Mouse (Mus musculus) spleen, postnatal 10 days (tissue): ENCODE results near the gene Msh5.
"Not testable (repeated sequence)": the region's sequence is repeated elsewhere in the genome, so short reads cannot be mapped to it uniquely, and the experiment has no call there.

Experiments used
- DNase-seq, 2 experiments: peaks; one replicate each; pipeline ENCODE4 v3.0.0; 2021 to 2022; ENCODE audit warnings: low spot score in 2 of 2

Msh5 gene

DNA sequence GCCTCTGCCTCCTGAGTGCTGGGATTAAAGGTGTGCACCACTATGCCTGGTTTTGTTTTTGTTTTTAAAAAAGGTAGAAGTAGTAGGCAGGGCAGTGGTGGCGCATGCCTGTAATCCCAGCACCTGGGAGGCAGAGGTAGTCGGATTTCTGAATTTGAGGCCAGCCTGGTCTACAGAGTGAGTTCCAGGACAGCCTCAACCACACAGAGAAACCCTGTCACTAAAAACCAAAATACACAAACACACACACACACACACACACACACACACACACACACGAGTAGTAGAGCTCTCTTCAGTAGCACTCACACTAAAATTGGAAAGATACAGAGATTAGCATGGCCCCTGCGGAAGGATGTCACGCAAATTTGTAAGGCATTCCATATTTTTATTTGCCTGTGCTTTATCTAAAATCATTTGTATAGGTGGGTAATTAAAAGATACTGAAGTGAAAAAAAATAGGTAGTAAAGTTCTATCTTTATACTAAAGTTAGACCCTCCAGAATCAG lies 2.4 kb upstream of the Msh5 start:
- peak in 1 of 2 experiments; percentile 26 for DNase-seq

DNA sequence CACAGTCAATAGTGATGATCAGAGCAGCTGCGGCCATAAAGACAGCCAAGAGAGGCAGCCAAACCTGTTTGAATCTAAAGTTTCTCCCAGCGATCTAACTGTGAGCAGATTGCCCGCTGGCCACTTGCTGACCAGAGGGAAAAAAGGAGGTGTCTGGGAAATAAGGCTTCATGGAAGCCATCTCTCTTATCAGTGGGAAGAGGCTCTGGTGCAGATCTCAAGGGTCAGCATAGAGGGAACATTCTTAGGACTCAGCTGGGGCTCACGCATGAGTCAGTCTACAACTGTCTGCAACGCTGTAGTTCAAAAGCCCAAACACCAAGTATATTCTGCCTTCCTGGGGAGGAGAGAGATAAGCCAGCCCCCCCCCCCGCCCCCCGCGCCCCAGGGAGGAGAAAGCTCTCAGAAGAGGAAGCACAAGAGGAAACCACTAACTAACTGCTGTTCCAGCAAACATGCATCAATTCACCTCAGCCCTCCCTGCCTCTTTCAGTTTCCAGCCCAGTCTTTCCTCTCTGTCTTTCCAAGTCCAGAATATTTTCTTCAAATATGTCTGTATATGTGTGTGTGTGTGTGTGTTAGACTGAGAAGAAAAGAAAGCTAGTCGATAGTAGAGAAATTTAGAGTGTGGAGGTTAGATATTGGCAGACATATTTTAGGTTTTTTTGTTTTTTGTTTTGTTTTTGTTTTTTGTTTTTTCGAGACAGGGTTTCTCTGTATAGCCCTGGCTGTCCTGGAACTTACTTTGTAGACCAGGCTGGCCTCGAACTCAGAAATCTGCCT lies 1.8 kb upstream of the Msh5 start:
- peak in 1 of 2 experiments; percentile 43 for DNase-seq

DNA sequence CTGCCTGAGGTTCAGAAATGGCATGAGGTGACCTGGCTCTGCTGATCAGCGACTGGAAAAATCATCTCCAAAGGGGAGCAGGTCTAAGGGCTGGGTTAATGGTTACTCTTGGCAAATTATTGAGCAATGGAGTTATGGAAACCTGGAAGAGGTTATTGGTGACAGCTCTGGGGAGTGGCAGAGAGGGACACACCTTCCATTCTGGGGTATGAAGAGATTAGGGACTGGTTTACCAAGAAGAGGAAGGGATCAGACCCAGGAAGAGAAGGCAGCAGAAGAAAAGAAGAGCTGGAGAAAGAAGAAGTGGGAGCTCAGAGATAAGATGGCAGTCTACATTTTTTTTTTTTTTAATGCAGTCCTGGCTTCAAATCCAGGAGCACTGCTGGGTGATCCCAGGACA lies 1.1 kb upstream of the Msh5 start:
- peak in 1 of 2 experiments; percentile 16 for DNase-seq

DNA sequence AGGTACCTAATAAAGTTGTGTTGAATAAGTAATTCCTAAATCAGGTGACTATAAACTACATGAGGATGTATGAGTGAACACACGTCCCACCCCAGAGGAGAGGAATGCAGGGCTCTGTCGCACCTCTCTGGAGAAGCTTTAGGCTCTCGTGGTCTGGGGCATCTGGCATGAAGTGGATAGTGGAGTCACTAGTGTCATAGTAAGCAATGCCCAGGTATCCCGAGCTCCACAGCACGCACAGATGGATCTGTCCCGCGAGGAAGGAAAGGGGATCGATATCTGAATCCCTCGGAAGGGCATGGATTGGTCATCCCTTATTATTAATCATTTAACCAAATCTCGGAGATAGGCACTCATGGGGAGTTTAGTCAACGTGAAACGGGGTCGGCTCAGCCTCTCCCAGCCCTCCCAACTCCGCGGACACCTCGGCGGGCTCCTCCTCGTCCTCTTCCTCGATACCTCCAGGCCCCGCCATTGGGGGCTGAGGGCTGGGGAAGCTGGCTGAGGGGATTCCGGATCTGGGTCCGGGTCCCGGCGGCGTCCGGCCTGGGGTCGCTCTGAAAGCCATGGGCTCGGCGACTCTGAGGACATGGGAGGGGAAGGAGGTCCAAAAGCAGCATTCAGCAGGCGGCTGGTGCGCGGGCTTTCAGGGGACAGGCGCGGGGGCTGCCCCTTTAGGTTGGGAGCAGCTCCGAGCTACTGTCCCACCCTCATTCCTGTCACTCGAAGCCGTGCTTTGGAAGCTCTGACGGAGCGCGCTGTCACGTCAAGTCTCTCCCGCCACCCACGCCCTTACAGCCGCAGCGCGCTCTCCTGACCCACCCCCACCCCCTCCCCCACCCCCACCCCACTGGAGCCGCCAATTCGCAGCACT lies 501 bp downstream of the Msh5 start:
- peak in 1 of 2 experiments; percentile 56 for DNase-seq

DNA sequence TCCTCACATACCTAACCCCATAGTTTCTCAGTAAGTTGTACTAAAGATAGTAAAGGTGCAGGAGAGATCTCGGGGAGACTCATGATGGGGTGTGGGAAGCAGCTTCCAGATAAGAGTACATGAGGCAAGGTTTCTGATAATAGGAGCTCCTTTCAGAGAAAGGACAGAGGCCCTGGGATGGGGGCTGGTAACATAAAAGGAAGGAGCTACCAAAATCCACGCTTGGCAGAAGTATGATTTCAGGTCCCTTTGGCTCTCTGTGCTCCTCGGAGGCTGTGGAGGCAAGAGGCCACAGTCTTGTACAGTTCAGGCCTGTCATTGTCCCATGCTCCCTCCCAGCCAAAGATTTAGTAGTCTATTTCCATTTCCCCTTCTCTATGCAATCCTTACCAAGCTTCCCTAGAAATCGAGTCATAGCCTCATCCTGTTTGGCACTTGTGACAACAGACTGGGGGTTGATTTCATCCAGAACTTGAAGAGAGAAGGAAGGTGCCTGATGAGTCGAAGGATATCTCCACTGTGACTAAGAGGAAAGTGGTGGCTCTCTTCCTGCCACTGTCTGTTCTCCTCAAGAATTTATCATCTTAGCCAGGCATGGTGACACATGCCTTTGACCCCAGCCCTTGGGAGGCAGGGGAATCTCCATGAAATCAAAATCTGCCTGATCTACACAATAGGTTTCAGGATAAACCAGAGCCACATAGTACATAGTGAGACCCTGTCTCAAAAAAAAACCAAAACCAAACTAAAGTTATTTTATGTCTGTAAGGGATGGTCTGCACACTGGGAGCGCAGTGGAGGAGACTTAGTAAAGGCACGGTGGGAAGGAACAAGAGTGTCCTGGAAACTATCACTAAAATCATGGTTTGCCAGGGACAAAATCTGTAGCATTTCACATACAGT lies 1.4 kb downstream of the Msh5 start:
- no peak for DNase-seq

DNA sequence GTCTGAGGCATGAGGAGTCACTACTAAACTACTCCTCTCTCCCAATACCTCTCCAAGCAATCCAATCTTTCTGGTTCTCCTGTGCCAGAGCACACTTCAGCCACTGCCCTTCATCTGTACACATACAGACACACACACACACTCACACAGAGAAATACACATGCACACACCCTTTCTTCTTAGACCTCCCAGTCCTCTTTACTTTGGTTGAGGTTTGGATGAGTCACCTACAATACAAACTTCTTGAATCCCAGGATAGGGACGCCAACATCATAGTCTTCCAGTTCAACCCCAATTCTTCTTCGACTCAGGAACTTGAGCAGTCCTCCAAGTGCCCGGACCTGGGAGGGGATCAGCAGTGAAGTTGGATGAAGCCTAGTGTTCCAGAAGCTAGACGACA lies 2.8 kb downstream of the Msh5 start:
- no peak for DNase-seq

DNA sequence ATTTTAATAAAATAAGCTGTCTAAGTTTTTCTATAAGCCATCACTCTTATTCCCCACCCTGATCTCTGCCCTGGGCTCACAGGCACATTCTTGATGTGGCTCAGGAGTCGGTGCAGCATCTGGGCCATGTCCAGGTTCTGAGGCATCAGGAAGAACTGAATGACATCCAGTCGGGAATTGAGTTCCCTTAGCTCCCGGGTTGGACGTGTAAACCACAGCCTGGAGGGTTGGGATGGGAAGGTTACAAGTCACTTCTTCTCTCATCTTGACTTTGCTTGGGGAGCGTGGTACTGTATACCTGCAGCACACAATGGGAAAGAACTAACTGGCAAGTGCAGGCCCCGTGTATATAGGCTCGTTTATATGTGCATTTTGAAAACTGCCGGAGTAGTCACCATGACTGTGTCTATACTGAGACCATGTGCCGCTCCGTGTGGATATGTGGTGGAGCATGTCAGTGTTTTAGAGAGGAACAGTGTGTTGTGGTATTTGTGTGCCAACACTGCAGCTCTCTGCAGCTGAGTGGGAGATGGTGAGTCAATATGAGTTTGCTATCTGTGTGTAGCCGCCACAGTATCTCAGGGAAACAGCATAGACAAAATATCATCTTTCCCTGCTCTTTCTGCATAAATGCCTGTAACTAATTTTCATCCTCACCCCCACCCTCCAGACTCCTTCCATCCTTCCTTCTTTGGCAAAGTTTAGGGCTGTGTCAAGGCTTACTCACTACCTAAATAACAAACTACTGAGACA lies 7.2 kb downstream of the Msh5 start:
- DNase-seq = no peak

DNA sequence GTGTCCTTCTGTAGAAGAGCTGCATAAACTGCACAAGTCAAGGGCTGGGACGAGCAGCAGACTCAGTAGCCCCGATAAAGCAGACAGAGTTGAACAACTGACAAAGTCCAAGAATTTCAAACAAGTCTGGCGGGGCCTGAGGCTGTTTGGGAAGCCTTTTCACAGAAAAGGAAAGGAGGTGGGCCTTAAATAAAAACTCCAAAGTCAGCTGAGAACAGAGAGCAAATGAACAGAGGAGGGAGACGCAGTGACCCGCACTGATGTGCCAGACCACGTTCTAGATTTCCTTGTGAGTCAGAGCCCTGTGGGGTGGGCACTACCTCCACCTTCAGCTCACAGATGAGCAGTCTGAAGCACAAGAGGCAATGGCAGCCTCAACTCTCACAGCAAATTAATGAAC lies 11.6 kb downstream of the Msh5 start:
- no peak for DNase-seq

DNA sequence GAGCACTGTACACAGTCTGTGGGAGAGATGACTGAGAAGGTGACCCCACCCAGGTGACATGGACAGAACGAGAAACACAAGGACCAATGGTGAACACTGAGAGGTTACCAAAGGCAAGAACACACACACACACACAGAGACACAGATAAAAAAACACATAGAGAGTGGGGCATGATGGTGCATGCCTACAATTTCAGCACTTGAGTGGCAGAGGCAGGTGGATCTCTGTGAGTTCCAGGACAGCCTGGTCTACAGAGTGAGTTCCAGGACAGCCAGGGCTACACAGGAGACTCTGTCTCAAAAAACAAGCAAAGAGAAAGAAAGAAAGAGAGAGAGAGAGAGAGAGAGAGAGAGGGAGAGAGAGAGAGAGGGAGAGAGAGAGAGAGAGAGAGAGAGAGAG lies 12.8 kb downstream of the Msh5 start:
- not testable (repeated sequence) for DNase-seq

DNA sequence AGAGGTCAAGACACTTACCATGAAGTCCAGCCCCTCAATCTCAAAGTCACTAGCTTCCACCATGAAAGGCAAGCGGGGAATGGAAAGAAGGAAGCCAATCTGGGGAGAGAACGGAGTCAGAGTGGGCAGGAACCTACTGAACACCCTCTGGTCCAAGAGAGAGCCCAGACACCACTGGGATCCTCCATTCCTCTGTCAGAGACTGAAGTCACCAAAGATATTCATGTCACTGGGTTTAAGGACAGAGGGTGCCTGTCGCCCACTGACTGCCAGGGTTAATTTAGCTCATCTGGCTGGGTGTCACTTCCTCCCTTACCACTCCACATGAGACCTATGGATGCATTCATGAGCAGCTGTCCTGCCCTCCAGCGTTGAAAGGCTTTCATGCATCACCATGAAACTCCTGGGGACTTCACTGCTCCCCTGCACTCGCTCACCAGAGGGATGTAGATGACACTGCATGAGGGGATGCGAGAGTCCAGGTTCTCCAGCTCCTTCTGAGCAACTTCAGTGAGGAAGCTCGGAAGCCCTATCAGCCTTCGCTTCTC lies 14.1 kb downstream of the Msh5 start:
- no peak for DNase-seq

DNA sequence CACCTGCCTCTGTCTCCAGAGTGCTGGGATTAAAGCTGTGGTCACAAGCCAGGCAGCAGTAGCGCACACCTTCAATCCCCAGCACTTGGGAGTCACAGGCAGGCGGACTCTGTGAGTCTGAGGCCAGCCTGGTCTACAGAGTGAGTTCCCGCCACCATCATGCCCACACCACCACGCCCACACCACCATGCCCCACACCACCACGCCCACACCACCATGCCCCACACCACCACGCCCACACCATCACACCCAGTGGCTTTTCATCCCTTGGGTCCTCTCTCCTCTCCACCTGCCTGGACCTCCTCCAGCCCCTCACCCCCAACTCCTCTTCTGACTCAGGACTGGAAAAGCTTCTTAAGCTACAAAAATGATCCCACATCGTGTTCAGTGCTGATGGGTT lies 14.7 kb downstream of the Msh5 start:
- no peak for DNase-seq

DNA sequence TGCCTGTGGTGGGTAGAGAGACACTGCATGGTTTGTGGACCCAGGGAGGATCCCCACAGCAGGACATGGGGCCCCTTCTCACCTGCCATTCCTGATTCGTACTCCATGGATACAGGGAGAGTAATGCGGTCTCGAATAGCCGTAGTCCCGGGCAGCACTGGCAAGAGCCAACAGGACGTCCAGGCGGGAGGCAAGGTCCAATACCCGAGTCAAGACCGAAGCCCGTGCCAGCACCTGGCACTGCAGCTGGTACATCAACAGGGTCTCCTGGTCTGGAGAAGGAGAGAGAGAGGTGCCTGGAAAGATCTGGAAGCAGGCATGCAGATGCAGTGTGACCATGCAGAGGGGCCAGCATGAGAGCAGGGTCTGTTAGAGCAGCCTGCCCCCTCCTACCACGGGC lies 15.3 kb downstream of the Msh5 start:
- DNase-seq = no peak

DNA sequence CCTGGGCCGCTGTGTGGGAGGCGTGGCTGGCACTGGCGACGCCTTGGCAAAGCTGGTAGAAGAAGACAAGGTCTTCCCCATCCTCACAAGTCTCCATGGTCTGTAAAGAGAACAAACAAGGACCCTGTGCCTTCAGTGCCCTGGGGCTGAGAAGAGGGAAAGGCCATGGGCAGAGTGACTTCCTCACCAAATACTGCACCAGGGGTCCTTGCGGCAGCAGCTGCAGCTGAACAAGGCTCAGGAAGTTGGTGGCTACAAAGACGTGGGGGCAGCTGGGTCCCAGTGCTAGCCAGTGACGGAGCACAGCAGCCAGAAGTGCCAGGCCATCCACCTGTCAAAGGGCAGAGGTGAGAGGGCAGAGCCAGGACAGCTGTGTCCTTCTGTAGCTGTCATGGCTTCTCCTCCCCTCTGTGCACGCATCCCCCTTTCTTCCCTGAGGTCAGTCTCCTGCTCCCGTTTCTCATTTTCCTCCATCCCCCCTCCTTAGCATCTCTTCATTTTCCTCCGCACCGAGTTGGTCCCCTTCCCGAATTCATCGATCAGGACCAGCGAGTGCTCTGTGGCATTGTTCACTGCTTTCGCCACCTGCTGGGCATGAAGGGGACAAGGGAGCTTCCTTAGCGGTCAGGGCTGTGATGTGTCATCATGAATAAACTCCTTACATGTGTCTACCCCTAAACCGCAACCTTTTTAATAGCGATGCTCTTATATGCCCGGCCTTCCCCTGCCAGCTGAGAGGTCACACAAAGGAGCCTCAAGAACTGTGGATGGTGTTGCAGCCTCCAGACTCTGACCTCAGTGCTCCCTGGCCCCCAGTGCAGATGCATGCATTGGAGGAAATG lies 16.6 kb downstream of the Msh5 start:
- DNase-seq = peak in 1 of 2 experiments; percentile 55

DNA sequence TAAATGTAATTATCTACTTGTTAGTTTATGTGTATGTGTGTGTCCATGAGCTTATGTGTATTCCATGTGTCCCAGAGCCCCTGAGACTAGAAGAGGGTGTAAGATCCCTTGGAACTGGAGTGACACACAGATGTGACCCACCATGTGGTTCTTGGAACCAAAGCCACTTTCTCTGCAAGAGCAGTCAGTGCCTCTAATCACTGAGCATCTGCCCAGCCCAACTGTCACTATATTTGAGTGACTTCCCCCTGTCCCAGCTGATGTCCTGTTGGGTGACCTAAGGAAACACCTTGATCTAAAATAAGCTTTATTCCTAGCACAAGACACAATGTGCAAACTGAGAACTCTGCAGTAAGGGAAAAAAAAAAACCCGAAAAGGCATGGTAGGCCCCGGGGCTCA lies 18.2 kb downstream of the Msh5 start:
- peak in 1 of 2 experiments; percentile 13 for DNase-seq

DNA sequence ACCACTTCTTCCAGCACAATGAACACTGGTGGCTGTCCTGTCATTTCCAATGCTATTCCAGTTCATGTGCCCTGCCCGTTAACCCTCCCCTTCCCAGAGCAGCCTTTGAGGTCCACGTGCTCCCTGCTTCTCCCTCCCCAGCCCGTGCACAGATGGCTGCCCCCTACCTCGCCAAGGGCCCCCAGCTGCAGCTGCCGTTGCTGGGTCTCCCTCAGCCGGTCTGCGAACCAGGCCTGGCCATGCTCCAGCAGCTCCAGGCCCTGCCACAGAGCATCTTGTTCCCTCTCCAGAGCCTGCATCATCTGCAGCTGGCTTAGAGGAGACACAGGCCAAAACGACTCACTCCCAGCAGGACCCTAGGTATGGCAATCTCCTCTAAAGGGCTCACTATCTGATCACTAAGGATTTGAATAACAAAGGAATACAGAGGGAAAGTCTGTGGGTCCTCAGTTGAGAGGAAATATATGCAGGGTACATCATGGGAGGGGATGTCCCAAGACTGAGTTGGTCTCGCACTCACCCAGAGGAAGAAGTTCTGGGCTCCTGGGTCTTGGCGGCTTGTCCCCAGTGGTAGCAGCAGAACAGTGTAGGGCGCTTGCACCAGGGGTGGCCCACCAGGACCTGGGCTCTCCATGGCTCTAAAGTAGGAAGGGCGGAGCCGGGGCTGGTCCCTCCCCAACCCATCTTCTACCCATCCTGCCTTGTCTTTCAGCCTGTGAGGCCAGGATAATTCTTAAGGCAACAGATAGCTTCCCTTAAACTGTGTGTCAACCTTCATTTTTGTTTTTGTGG lies 19.1 kb downstream of the Msh5 start, which contains the start of gene Sapcd1:
Sapcd1 (minus strand) TSS at position 740 of the 792 bp plus-strand sequence.
- peak in 1 of 2 experiments; percentile 63 for DNase-seq

DNA sequence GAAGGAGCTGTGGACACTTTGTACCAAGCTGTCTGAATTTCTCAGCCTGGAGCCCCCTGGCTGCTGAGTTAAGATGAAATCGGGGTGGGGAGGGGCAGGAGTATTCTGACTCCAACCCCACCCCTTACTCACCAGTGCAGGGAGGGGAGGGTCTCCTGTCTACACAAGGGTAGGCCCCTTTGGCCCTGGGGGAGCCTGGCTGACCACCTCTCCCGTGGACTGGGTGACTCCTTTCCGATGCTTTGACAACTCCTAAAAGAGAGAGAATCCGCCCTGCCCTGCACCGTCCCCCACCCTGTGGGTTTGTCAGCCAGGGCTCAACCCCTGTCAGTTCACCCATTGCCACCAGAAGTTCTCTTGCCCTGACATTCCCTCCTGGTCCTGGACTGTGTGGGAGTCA lies 20.3 kb downstream of the Msh5 start:
- DNase-seq = no peak

DNA sequence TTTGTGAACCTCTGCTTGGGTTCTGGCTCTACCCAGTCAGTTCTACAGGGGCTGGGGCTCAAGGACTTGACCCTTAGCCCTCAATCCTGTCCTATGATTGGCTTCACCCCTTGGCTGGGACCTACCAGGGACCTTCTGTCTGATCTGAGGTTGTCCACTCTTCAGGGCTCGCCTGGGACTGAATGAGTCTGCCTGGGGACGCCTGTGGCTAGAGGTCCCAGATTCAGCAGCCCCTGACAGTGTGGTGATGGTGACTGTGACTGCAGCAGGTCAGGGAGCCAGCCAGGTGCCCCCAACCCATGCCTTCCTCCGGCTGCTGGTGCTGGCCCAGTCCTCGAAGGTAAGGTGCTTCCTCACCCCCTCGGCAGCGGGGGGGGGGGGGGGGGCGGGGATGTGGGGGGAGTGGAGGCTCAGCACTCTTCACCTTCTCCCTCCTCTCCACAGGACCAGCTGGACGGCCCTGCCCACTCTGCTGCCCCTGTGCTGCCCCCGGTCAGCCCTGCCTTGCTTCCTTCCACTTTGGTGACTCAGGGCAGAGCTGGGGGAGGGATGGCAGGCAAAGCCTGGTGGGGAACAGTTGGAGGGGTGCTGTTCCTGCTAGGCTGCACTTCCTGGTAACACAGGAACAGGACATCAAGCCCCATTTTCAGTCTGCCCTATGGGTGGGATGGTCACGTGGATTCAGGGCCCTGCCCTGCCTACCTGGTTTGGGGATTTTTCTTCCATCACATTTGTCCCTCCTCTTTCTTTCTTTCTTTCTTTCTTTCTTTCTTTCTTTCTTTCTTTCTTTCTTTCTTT lies 21.7 kb downstream of the Msh5 start:
- no peak for DNase-seq

DNA sequence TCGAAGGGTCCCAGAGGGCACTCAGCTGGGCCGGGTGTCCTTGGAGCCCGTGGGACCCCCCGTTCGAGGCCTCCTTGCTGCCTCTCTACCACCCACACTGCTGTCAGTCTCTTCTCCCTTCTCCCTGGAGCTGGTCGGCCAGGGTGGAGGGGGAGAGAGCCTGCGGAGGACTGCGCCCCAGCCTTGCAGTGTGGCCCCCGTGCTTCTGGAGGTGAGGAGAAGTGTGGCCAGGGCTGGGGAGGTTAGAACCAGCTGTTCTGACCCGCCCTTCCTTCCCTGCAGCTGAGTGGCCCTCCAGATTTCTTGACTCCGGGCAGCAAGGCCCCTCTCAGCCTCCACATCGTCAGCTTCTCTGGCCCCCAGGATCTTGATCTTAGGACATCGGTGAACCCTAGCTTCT lies 22.3 kb downstream of the Msh5 start:
- DNase-seq = no peak
